Mouse (Mus musculus): ENCODE measurements around the gene Lrmp.

The Lrmp gene

GRCm38 (mm10) chr6:145136831-145137230 lies 21.4 kb downstream of the Lrmp start:
- no peak for DNase-seq (ENCODE audit: low spot score in 2 of 2)

- no peak for DNase-seq (ENCODE audit: low spot score in 2 of 2)
Observed at GRCm38 (mm10) chr6:145139236-145139635, 23.8 kb downstream of the Lrmp start.

GRCm38 (mm10) chr6:145139776-145140475 lies 24.5 kb downstream of the Lrmp start:
- DNase-seq (ENCODE audit: low spot score in 2 of 2): no peak

GRCm38 (mm10) chr6:145140706-145141105 lies 25.3 kb downstream of the Lrmp start:
- DNase-seq (ENCODE audit: low spot score in 2 of 2): no peak

GRCm38 (mm10) chr6:145141827-145142226 lies 26.4 kb downstream of the Lrmp start:
- no peak for DNase-seq (ENCODE audit: low spot score in 2 of 2)

- DNase-seq (ENCODE audit: low spot score in 2 of 2): no peak
Observed at GRCm38 (mm10) chr6:145145173-145145572, 29.7 kb downstream of the Lrmp start.

GRCm38 (mm10) chr6:145147716-145148115 lies 32.3 kb downstream of the Lrmp start:
- DNase-seq (ENCODE audit: low spot score in 2 of 2): no peak

- peak; percentile 8 to 15 for DNase-seq (ENCODE audit: low spot score in 2 of 2)
Observed at GRCm38 (mm10) chr6:145149054-145149453, 33.6 kb downstream of the Lrmp start.

- no peak for DNase-seq (ENCODE audit: low spot score in 2 of 2)
Observed at GRCm38 (mm10) chr6:145158619-145159018, 43.2 kb downstream of the Lrmp start.

- no peak for DNase-seq (ENCODE audit: low spot score in 2 of 2)
Observed at GRCm38 (mm10) chr6:145160581-145160980, 45.1 kb downstream of the Lrmp start.

GRCm38 (mm10) chr6:145171892-145172606 lies 56.6 kb downstream of the Lrmp start:
- no peak for DNase-seq (ENCODE audit: low spot score in 2 of 2)

GRCm38 (mm10) chr6:145173781-145174191 lies 58.3 kb downstream of the Lrmp start:
- no peak for DNase-seq (ENCODE audit: low spot score in 2 of 2)

- no peak for DNase-seq (ENCODE audit: low spot score in 2 of 2)
Observed at GRCm38 (mm10) chr6:145175571-145175981, 60.1 kb downstream of the Lrmp start.

- DNase-seq (ENCODE audit: low spot score in 2 of 2): no peak
Observed at GRCm38 (mm10) chr6:145176474-145176873, 61.0 kb downstream of the Lrmp start.

- peak; percentile 38 to 51 for DNase-seq (ENCODE audit: low spot score in 2 of 2)
Observed at GRCm38 (mm10) chr6:145179665-145180064, 64.2 kb downstream of the Lrmp start.

- no peak for DNase-seq (ENCODE audit: low spot score in 2 of 2)
Observed at GRCm38 (mm10) chr6:145182044-145182443, 66.6 kb downstream of the Lrmp start.

- no peak for DNase-seq (ENCODE audit: low spot score in 2 of 2)
Observed at GRCm38 (mm10) chr6:145186096-145186495, 70.6 kb downstream of the Lrmp start.

GRCm38 (mm10) chr6:145187093-145188088 lies 71.9 kb downstream of the Lrmp start:
- DNase-seq (ENCODE audit: low spot score in 2 of 2): peak; percentile 51 to 77

GRCm38 (mm10) chr6:145193038-145193437 lies 77.6 kb downstream of the Lrmp start:
- DNase-seq (ENCODE audit: low spot score in 2 of 2): no peak

- DNase-seq (ENCODE audit: low spot score in 2 of 2): peak in 1 of 2 experiments; percentile 27
Observed at GRCm38 (mm10) chr6:145193446-145193845, 78.0 kb downstream of the Lrmp start.

- peak; percentile 32 to 41 for DNase-seq (ENCODE audit: low spot score in 2 of 2)
Observed at GRCm38 (mm10) chr6:145197949-145198686, 82.7 kb downstream of the Lrmp start.

Data from right cerebral cortex, adult 2 months (tissue).